27 mouse cellular contexts compared by ENCODE assay signal in genomic region chr11:93658719-93659118, GRCm38 (mm10).
"Had no signal": no experiment of that assay in that cellular context is flagged by ENCODE, and none has a peak within 500 bp of the region (broad histone marks: within the 10 kb centered on the region; RNA-seq: fewer than 3 reads in every experiment).

No protein-coding gene starts in this region.

- ATAC-seq: hindbrain, postnatal 0 days; intestine, embryonic 16.5 days had no signal

- H3K4me1 ChIP-seq: heart, embryonic 13.5 days; heart, embryonic 15.5 days; hindbrain, embryonic 12.5 days; hindbrain, embryonic 15.5 days; liver, embryonic 13.5 days; liver, embryonic 15.5 days had no signal

- H3K27ac ChIP-seq: gastrocnemius, adult 2 months; heart, adult 2 months; heart, embryonic 13.5 days; heart, embryonic 15.5 days; hindbrain, embryonic 10.5 days; hindbrain, embryonic 12.5 days; hindbrain, embryonic 15.5 days; hindbrain, postnatal 0 days; layer of hippocampus, adult 2 months; left cerebral cortex, adult 2 months; limb, embryonic 10.5 days; limb, embryonic 12.5 days; liver, embryonic 13.5 days; liver, embryonic 15.5 days had no signal

- H3K9ac ChIP-seq: heart, embryonic 13.5 days; heart, embryonic 15.5 days; hindbrain, embryonic 12.5 days; hindbrain, embryonic 15.5 days; limb, embryonic 12.5 days; liver, embryonic 13.5 days; liver, embryonic 15.5 days had no signal

- H3K4me3 ChIP-seq: gastrocnemius, adult 2 months; heart, adult 2 months; heart, embryonic 13.5 days; heart, embryonic 15.5 days; hindbrain, embryonic 10.5 days; hindbrain, embryonic 12.5 days; hindbrain, embryonic 15.5 days; layer of hippocampus, adult 2 months; left cerebral cortex, adult 2 months; limb, embryonic 10.5 days; limb, embryonic 12.5 days; liver, embryonic 13.5 days; liver, embryonic 15.5 days had no signal

- H3K27me3 ChIP-seq: heart, embryonic 13.5 days; heart, embryonic 15.5 days; hindbrain, embryonic 12.5 days; hindbrain, embryonic 15.5 days; limb, embryonic 12.5 days; liver, embryonic 13.5 days; liver, embryonic 15.5 days had no signal

- H3K36me3 ChIP-seq: heart, embryonic 13.5 days; heart, embryonic 15.5 days; hindbrain, embryonic 10.5 days; hindbrain, embryonic 12.5 days; hindbrain, embryonic 15.5 days; limb, embryonic 10.5 days; limb, embryonic 12.5 days; liver, embryonic 13.5 days; liver, embryonic 15.5 days had no signal

- DNase-seq: gastrocnemius, adult 2 months; gastrocnemius, postnatal 10 days; gastrocnemius, postnatal 25 days; heart, adult 2 months; heart, postnatal 14 days; heart, postnatal 4 days; kidney, adult 11 months; kidney, adult 2 months; kidney, postnatal 10 days; kidney, postnatal 25 days; kidney, postnatal 4 days; liver; liver, embryonic 13.5 days had no signal

- H3K4me2 ChIP-seq: heart, embryonic 11.5 days; heart, embryonic 13.5 days; heart, embryonic 15.5 days; hindbrain, embryonic 12.5 days; hindbrain, embryonic 15.5 days; limb, embryonic 12.5 days; liver, embryonic 11.5 days; liver, embryonic 13.5 days; liver, embryonic 15.5 days had no signal

- H3K9me3 ChIP-seq: heart, embryonic 13.5 days; heart, embryonic 15.5 days; hindbrain, embryonic 10.5 days; hindbrain, embryonic 12.5 days; hindbrain, embryonic 15.5 days; limb, embryonic 10.5 days; limb, embryonic 12.5 days; liver, embryonic 13.5 days; liver, embryonic 15.5 days had no signal
